Mouse (Mus musculus) G1E (cell line): ENCODE results near the gene Alpk1. TPM values are rescaled to one million over a fixed set of nuclear protein-coding genes. Genes with fewer than 3 reads are reported as not detected.
"Not testable (repeated sequence)": the region's sequence is repeated elsewhere in the genome, so short reads cannot be mapped to it uniquely, and the experiment has no call there.

Source experiments
- ATAC-seq: 2 replicates; pipeline ENCODE4 v1.8.0; 2016; ENCODE audit warnings: mild to moderate bottlenecking; ENCODE audit not compliant: insufficient number of reproducible peaks, poor library complexity, low FRiP score, severe bottlenecking; ENCODE audit errors: extremely low read depth
- DNase-seq: peaks from one replicate; pipeline ENCODE4 v3.0.0; 2012; ENCODE audit warnings: low spot score
- H3K27me3 ChIP-seq: 2 replicates; pipeline ENCODE4 v1.6.1; 2012; ENCODE audit warnings: mild to moderate bottlenecking, low read length, inconsistent platforms; ENCODE audit not compliant: insufficient read depth
- H3K36me3 ChIP-seq: replicated peaks from 2 replicates; pipeline ENCODE3; 2012; ENCODE audit warnings: mild to moderate bottlenecking, inconsistent platforms
- H3K4me1 ChIP-seq: 2 replicates; pipeline ENCODE4 v1.6.1; 2012; ENCODE audit warnings: low read depth, low read length, inconsistent platforms, mixed read lengths; ENCODE audit not compliant: insufficient read depth
- H3K4me3 ChIP-seq: 2 replicates; pipeline ENCODE4 v1.5.1; 2012; ENCODE audit warnings: low read depth, mild to moderate bottlenecking, inconsistent platforms, low read length, moderate library complexity, mixed read lengths
- H3K9me3 ChIP-seq: replicated peaks from 2 replicates; pipeline ENCODE4 v1.6.1; 2012; ENCODE audit warnings: inconsistent platforms
- CTCF ChIP-seq: IDR thresholded peaks from 2 replicates; pipeline ENCODE4 v1.5.1; 2012; ENCODE audit warnings: low read depth, low read length, inconsistent platforms, mixed read lengths
- GATA1 ChIP-seq: IDR thresholded peaks from 2 replicates; pipeline ENCODE4 v1.6.1; 2012; ENCODE audit warnings: borderline replicate concordance, low read length, inconsistent platforms, mixed read lengths
- GATA2 ChIP-seq: IDR thresholded peaks from 2 replicates; pipeline ENCODE4 v1.6.1; 2012; ENCODE audit warnings: low read depth, low read length, inconsistent platforms, borderline replicate concordance
- POLR2AphosphoS5 ChIP-seq: IDR thresholded peaks from 2 replicates; pipeline ENCODE4 v1.6.1; 2012; ENCODE audit warnings: low read depth, low read length, inconsistent platforms; ENCODE audit not compliant: insufficient replicate concordance
- TAL1 ChIP-seq: conservative IDR thresholded peaks from 2 replicates; pipeline ENCODE4 v1.6.1; 2012; ENCODE audit warnings: low read depth, low read length, inconsistent platforms, mixed read lengths
- polyA plus RNA-seq: library from polyadenylated mRNA; stranded (reverse); fragments of >175 nt; gene quantifications from 2 replicates; pipeline ENCODE4 v1.2.3, GENCODE M21; 2012
- total RNA-seq, 2 experiments: library from RNA; stranded (forward) in 1 of 2; stranded (reverse) in 1 of 2; fragments of 200-1000 nt in 1 of 2; fragments of >200 nt in 1 of 2; fragmentation: Nextera tagmentation in 1 of 2; gene quantifications; 2 replicates each; pipeline ENCODE4 v1.2.3; 2014 to 2017

The Alpk1 gene
- total and polyA plus RNA-seq, 3 experiments: 0.01 to 0.11 TPM; not detected in 1

DNA sequence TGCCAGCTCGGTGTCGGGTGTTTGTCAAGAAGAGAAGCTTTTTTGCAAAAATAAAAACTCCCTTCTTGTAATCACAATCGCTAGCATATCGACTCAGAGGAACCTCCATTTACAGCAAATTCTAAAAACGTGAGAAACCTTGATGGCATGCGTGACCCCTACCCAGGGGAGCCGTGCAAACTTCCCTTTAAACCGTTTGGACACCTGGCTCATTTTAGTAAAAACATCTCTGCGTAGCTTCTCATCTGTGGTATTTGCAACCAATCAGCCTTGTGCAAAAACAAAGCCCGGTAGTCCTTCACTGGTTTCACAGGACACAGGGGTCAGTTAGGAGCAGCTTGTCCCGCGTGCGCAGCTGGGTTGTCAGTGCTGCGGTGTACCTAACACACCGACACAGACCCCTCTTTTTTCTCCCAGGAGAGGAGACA is 10.7 kb upstream of the Alpk1 start:
- Histone ChIP-seq H3K4me1 (peaks cover 34% of the 10 kb centered on the region), H3K27me3 (peaks cover 13% of the 10 kb centered on the region), H3K9me3 (no peaks in the 10 kb centered on the region), H3K36me3 (no peaks in the 10 kb centered on the region), H3K4me3 (peak overlapping the region; percentile 71; the same call in 1 of the 2 replicates)
- TF ChIP-seq POLR2AphosphoS5: no peak
- DNase-seq (peak; percentile 15), ATAC-seq (no peak)

DNA sequence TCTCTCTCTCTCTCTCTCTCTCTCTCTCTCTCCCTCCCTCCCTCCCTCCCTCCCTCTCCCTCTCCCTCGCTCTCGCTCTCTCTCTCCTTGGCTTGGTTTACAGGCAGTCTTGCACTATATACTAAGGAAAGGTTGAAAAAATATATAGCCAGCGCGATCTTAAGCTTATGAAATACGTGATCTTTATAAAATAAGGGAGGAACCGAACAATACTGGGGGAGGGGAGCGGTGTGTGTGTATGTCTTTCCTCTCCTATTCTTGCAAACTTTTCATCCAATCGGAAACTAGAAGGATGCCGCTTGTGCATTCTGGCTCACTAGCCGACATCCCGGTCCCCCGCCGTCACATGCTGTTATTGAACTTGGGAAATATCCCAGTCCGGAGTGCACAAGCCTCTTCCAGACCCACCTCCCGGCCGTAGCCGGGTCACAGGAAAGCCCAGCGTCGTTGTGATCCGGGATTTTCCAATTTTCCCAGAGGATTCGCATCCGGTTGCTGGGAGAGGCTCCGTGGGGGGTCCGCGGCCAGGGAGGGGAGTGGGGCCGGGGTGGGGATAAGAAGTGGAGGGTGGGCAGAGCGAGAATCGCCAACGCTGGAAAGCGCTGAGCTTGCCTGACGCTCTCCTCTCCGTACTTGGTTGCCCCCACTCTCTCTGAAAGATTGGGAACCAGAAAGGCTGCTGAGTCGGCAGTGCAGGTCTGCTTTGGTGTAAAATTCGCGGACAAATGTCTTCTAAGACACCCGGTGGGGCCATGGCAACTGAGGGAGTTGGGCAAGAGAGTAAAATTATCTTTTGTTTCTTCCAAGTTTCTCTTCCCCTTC is 10.1 kb upstream of the Alpk1 start:
- H3K36me3 ChIP-seq: no peaks in the 10 kb centered on the region
- no peak for TF ChIP-seq POLR2AphosphoS5
- no peak for TF ChIP-seq GATA1
- no peak for TF ChIP-seq GATA2
- no peak for TF ChIP-seq TAL1
- TF ChIP-seq CTCF: no peak
- peaks cover 34% of the 10 kb centered on the region for H3K4me1 ChIP-seq
- DNase-seq (peak; percentile 43), ATAC-seq (peak; percentile 15; the same call in 1 of the 2 replicates)
- peak overlapping the region; percentile 71 for H3K4me3 ChIP-seq
- peaks cover 13% of the 10 kb centered on the region for H3K27me3 ChIP-seq
- no peaks in the 10 kb centered on the region for H3K9me3 ChIP-seq

DNA sequence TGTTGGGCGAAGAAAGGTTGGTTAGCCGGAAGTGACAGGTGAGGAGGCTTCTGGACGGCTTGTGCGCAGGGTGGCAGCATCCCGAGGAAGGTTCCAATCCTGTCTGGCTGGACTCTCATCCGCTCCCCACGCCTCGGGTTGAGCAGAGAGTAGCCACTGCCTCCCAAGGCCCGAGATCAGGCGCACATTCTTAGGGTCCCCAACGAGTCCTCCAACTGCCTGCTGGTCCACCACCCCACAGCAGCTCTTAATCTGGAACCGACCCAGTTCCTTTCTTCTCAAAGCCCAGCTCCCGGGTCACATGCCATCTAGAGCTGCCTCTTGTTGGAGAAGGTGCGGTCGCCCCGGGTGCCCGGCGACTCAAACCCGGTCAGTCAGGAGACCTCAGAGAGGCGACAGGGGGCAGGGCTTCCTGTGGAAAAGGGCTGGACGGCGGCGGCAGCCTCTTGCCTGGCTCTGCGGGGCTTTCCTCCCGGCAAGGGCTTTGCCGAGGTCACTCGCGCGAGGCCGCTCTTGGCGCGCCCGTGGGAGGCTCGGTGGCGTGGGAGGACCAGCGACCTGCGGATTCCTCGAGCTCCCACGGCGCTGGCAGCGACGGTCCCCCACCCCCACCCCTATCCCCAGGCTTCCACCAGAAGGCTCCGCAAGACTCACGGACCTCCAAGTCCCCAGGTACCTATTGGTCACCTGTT is 9.3 kb upstream of the Alpk1 start, which contains the start of gene Tifa:
Gene Tifa (plus strand): TSS at position 306 of the 692 bp plus-strand sequence.
- Histone ChIP-seq H3K4me1 (peaks cover 34% of the 10 kb centered on the region), H3K27me3 (peaks cover 13% of the 10 kb centered on the region), H3K4me3 (peak within 1 kb of the TSS; percentile 71), H3K36me3 (no peaks in the 10 kb centered on the region), H3K9me3 (no peaks in the 10 kb centered on the region)
- DNase-seq: peak; percentile 32
- no peak for ATAC-seq
- TF ChIP-seq POLR2AphosphoS5 (no peak), GATA2 (no peak), GATA1 (no peak), CTCF (no peak), TAL1 (no peak)

DNA sequence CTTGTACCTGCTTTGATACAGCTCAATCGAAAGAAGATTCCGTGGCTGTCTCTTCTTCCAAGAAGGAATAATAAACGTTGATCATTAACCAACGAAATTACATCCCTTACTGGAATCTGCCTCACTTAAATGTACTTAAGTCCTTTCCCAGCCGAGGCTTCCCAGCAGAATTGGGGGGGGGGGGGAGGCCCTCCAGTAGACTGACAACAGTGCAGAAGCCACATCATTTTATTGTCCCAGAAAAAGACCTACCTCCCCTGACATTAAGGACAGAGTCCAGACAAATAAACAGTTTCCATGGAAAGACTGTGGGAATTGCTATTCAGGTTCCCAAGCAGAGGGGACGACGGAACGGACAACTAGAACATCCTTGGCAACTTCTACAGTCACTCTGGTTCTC is 8.6 kb upstream of the Alpk1 start:
- Histone ChIP-seq H3K9me3 (no peaks in the 10 kb centered on the region), H3K4me1 (peaks cover 34% of the 10 kb centered on the region), H3K4me3 (no peak overlapping the region), H3K27me3 (peaks cover 13% of the 10 kb centered on the region), H3K36me3 (no peaks in the 10 kb centered on the region)
- no peak for ATAC-seq
- TF ChIP-seq GATA2: no peak
- TF ChIP-seq TAL1: no peak
- no peak for TF ChIP-seq CTCF
- no peak for TF ChIP-seq POLR2AphosphoS5
- TF ChIP-seq GATA1: no peak
- DNase-seq: no peak

DNA sequence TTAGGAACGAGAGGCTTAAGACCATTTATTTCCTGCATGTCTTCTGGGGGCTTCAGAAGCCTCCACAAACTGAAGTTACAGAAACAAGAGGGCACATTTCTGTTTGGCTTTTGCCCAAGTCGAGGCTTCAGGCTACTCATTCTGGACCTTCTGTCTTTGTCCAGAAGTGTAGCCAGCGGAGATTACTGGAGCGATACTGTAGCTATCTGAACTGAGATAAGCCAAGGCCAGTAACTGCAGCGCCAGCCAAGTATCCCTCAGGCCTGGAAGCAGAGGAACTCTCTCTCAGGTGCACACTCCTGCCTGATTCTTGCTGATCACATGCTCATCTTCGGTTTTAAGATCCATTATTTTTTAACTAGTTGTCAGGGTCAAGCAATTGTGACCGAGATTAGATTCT is 7.7 kb upstream of the Alpk1 start:
- no peaks in the 10 kb centered on the region for H3K36me3 ChIP-seq
- 0 out of 2 replicates have a peak, but pooled peaks cover 2% of the 10 kb centered on the region for H3K9me3 ChIP-seq
- no peak for ATAC-seq
- H3K4me1 ChIP-seq: peaks cover 34% of the 10 kb centered on the region
- H3K4me3 ChIP-seq: no peak overlapping the region
- no peak for DNase-seq
- TF ChIP-seq GATA2 (no peak), POLR2AphosphoS5 (no peak), TAL1 (no peak), GATA1 (no peak), CTCF (no peak)
- H3K27me3 ChIP-seq: peaks cover 13% of the 10 kb centered on the region

DNA sequence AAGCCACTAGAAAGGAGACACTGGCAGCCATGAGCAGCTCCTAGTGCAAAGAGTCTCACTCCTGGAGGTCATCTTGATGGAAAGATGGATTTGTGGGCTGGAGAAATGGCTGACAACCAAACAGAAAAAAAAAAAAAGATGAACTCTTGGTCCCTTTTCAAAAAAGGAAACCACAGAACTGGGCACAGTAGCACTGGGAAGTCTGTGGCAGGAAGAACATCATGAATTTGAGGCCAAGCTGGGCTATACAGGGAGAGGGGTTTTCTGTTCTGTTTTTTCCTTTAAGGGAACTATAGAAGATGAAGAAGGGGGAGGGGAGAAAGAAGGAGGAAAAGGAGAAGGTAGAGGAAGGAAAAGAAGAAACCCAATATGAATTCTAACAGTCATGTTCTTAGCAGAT is 6.7 kb upstream of the Alpk1 start:
- no peak for TF ChIP-seq GATA2
- no peak for TF ChIP-seq GATA1
- TF ChIP-seq TAL1: no peak
- no peak for TF ChIP-seq POLR2AphosphoS5
- TF ChIP-seq CTCF: no peak
- Histone ChIP-seq H3K9me3 (0 out of 2 replicates have a peak, but pooled peaks cover 2% of the 10 kb centered on the region), H3K36me3 (no peaks in the 10 kb centered on the region), H3K4me3 (no peak overlapping the region), H3K4me1 (peaks cover 25% of the 10 kb centered on the region), H3K27me3 (peaks cover 13% of the 10 kb centered on the region)
- no peak for ATAC-seq
- DNase-seq: no peak

DNA sequence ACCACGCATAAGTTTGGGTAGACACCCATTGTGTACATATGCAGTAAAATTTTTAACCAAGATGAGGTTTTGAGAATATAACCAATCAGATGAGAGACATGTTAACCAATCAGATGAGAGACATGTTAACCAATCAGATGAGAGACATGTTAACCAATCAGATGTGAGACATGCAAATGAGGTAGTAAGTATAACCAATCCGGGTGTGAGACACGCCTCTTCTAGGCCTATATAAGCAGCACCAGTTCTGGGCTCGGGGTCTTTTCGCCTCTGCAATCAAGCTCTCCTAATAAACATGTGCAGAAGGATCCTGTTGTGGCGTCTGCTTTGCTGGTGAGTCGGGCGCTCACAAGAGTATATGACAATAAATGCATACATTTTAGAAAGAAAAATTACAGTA is 3.4 kb upstream of the Alpk1 start:
- ATAC-seq, H3K9me3 ChIP-seq, H3K4me3 ChIP-seq, H3K27me3 ChIP-seq, DNase-seq, H3K4me1 ChIP-seq, H3K36me3 ChIP-seq: not testable (repeated sequence)
